Mouse (Mus musculus) Patski (cell line): Measurements from ENCODE around the gene 4930516K23Rik. TPM values are rescaled to one million over a fixed set of nuclear protein-coding genes. Genes with fewer than 3 reads are reported as not detected.

Source experiments
- ATAC-seq: fragments of 100-300 bp; one replicate; pipeline ENCODE4 v1.8.0; 2021
- CTCF ChIA-PET: fragments of 350-600 bp; sonication (Branson Sonifier 250); formaldehyde crosslinking; loops from one replicate; lab custom pipeline; 2022; ENCODE audit warnings: inconsistent platforms; lab: Charles Lee
- POLR2A ChIA-PET: fragments of 350-600 bp; sonication (Branson Sonifier 250); formaldehyde crosslinking; loops from one replicate; lab custom pipeline; 2022; ENCODE audit warnings: antibody characterized with exemption, inconsistent platforms; lab: Charles Lee
- DNase-seq: peaks from one replicate; pipeline ENCODE4 v3.0.0-alpha.2; 2011; ENCODE audit warnings: low read depth, low spot score
- H3K27me3 ChIP-seq: fragments of 371-371 bp; one replicate; pipeline ENCODE4 v1.5.1; 2021
- CTCF ChIP-seq: fragments of 100-300 bp; IDR thresholded peaks from one replicate; pipeline ENCODE4 v1.5.1; 2021
- in situ Hi-C: fragments of 300-500 bp; cut with MboI; formaldehyde crosslinking; loops from 3 replicates; pipeline ENCODE4 v1.11.1; 2018; ENCODE audit warnings: low pct_unique_long_range_greater_than_20kb, mixed read lengths
- polyA plus RNA-seq: library from polyadenylated mRNA; unstranded; gene quantifications from one replicate; pipeline ENCODE4 v1.2.3, GENCODE M21; 2021

Gene 4930516K23Rik
- not detected for polyA plus RNA-seq

DNA sequence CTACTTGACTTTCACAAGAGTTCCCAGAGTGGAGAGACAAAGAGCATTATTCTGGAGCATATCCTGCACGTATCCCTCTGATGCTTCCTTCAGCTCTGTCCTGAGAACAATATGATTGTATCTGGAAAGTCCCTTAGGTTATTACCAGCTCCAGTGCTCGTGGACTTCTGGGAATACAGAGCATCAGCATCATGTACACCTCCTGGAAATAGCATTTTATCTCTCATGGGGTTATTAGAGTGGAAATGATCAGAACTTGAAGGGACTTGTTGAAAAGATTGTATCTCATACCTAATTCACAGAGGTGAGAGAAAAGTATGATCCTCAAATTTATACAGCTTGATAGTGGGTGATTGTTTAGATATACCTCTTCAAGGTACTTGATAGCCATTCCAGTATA is at the start of gene 4930516K23Rik:
TSS of gene 4930516K23Rik (minus strand) at position 101 of the 400 bp plus-strand sequence.
- ATAC-seq (no peak), DNase-seq (no peak)
- ChIA-PET CTCF (no interaction called here), POLR2A (no interaction called here)
- in situ Hi-C loops = no loop called here
- H3K27me3 ChIP-seq = peaks cover 4% of the 10 kb centered on the region
- no peak for TF ChIP-seq CTCF

DNA sequence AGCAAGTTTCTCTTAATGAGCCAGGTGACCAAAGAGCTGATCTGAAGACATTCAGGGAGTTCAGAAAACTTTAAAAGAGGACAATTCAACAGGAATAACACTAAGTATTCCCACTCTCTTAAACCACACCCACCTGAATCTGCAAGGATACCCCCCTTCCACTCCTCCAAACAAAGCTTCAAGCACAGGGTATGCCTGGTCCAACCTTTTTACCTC is 43.4 kb upstream of the 4930516K23Rik start, which contains the start of gene Olfr646:
TSS of gene Olfr646 (plus strand) at position 117 of the 216 bp plus-strand sequence.
- no peak for DNase-seq
- ATAC-seq = no peak
- in situ Hi-C loops = no loop called here
- TF ChIP-seq CTCF = no peak
- no peaks in the 10 kb centered on the region for H3K27me3 ChIP-seq
- CTCF ChIA-PET = no interaction called here
- POLR2A ChIA-PET = no interaction called here

DNA sequence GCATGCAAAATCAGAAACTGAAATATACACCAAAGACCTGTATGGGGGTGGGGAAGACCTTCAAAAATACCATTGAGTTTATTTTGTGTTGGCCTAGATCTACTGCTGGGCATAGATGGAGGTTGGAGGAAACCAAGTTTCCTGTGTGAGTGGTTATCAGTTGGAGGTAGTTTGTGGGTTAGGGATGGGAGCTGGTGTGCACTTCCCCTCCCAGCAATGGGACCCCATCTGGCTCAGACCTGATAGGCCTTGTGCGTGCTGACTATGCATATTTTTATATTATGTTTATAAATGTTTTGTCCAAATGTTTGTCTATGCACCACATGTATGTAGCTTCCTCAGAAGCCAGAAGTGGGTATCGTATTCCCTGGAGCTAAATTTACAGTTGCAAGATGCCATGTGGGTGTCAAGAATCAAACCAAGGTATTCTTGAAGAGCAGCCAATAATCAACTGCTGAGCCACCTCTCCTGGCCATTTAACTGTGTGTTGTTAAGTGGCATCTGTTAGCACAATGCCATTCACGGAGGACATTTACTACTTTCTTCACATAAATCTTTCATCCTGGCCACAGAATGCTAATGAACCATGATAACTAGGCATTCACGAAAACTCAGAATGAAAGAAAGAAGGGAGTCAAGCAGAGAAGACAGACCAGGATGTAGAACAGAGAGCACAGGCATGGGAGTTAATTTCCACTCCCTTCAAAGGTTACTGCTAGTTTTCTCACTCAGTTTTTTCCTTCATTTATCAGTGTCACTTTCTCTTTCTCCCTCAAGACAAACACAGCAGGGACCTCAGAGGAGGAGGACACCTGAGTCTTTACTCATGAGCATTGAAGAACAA is 42.9 kb upstream of the 4930516K23Rik start:
- no peak for ATAC-seq
- DNase-seq = no peak
- no peaks in the 10 kb centered on the region for H3K27me3 ChIP-seq
- no peak for TF ChIP-seq CTCF
- ChIA-PET POLR2A (no interaction called here), CTCF (no interaction called here)
- in situ Hi-C loops = no loop called here

DNA sequence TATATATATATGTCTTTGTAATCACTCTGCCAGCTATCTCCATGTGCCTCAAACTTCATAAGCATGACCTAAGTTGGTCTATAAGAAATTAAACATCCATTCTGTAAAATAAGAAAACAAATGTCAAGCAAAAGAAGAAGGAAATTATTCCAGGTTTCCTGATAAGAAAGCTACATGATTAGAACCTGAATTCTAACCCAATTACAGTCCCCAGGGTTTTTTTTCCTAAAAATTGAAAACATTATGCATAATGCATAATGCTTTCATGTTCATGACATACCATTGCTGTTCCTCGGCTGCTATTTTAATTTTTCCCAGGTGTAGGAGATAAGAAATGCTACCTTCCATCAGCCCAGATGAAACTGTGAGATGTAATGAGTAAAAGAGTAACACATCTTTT is 24.1 kb upstream of the 4930516K23Rik start, which contains the start of gene Olfr645:
TSS of gene Olfr645 (minus strand) at position 101 of the 400 bp plus-strand sequence.
- in situ Hi-C loops = no loop called here
- ATAC-seq (no peak), DNase-seq (no peak)
- CTCF ChIA-PET = interaction anchor here (1.1 kb wide), 1 partner anchor 8 kb away, joined by 3 read pairs; no protein-coding TSS in a partner anchor
- TF ChIP-seq CTCF = no peak
- POLR2A ChIA-PET = no interaction called here
- no peaks in the 10 kb centered on the region for H3K27me3 ChIP-seq

DNA sequence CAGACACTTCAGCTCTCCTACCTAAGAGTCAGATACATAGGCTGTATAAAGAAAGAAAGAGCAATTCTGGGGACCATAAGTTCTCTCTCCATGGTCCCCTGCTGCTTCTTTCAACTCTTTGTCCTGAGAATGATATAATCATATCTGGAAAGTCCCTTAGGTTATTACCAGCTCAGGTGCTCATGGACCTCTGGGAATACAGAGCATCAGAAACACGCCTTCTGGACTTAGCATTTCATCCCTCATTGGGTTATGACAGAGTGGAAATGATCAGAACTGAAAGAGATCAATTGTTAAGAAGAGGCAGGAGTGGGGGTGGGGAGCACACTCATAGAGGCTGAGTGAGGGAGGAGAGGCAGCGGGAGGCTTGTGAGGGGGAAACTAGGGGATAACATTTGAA is 10.5 kb upstream of the 4930516K23Rik start, which contains the start of gene Olfr644:
TSS of gene Olfr644 (minus strand) at position 101 of the 400 bp plus-strand sequence.
- no peak for ATAC-seq
- DNase-seq = no peak
- CTCF ChIA-PET = no interaction called here
- in situ Hi-C loops = no loop called here
- H3K27me3 ChIP-seq = no peaks in the 10 kb centered on the region
- POLR2A ChIA-PET = no interaction called here
- no peak for TF ChIP-seq CTCF

DNA sequence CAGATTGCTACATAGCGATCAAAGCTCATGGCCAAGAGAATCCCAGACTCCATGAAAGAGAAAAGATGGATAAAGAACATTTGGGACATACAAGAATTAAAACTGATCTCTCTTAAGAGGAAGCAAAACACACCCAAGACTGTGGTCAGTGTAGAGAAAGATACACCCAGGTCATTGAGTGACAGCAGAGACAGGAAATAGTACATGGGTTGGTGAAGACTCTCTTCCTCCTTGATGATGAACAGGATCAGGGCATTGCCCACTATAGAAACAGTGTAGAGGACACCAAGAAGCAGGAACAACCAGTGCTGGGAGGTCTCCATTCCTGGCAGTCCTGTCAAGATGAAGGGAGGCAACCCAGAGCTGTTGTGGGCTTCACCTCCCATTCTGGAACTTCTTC is 2.0 kb downstream of the 4930516K23Rik start:
- ChIA-PET POLR2A (no interaction called here), CTCF (no interaction called here)
- TF ChIP-seq CTCF = no peak
- H3K27me3 ChIP-seq = peaks cover 4% of the 10 kb centered on the region
- in situ Hi-C loops = no loop called here
- DNase-seq (no peak), ATAC-seq (no peak)

DNA sequence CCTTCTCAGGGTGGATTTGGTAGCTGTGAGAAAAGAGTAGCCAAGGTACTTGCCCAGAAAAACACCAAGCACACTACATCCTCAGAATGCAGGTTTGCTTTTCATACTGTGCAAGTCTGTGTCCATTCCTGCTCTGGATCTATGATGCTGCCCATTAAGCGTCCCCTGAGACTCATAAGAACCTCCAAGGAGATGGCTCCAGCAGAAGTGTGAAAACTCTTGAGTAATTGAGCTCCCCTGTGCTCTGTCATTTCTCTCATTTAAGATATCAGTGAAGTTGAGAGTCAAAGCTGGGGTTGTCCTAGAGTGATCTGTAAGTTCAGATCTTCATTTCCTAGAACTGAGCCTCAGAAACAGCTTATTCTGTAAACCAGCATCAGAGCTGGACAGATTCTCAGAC is 8.7 kb downstream of the 4930516K23Rik start, which contains the start of gene Olfr642:
TSS of gene Olfr642 (minus strand) at position 101 of the 400 bp plus-strand sequence.
- ChIA-PET POLR2A (no interaction called here), CTCF (interaction anchor here (1.0 kb wide), 1 partner anchor 9 kb away, joined by 3 read pairs; no protein-coding TSS in a partner anchor)
- no peaks in the 10 kb centered on the region for H3K27me3 ChIP-seq
- DNase-seq = no peak
- no peak for TF ChIP-seq CTCF
- in situ Hi-C loops = no loop called here
- ATAC-seq = no peak

DNA sequence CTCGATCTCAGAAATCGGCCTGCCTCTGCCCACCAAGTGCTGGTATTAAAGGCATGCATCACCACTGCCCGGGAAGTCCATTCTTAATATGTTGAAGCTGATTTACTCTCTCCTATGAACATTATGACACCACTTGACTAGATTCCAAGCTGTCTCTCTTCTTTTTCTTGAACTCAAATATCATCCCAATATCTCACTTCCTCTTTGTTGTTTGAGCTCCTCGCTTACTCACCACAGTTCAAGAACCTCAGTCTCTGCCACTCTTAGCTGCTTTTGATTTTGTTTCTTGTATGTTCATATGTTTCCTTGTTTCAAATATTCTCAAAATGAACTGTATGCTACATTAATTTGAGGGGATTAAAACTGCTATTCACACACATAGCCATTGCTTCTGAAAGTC is 10.5 kb downstream of the 4930516K23Rik start:
- POLR2A ChIA-PET = no interaction called here
- CTCF ChIA-PET = no interaction called here
- H3K27me3 ChIP-seq = no peaks in the 10 kb centered on the region
- TF ChIP-seq CTCF = no peak
- in situ Hi-C loops = no loop called here
- no peak for DNase-seq
- ATAC-seq = no peak

DNA sequence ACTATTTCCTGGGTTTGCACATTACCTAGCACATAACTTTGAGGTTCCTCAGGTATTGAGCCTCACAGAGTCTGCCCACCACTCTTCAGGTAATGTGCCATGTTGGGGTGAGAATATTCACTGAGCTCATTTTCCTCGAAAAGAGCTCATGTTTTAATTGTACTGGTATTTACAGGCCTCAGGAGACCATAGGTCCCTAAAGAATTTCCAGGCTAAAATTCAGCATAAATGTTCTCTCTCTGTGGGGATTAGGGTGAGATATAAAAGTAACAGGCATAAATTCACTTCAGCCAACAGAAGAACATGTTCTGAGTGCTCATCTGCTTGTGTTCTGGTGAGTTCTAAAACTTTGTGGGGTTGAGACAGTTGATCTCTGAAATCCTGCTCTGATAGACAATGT is 26.1 kb downstream of the 4930516K23Rik start, which contains the start of gene Olfr641:
TSS of gene Olfr641 (plus strand) at position 301 of the 400 bp plus-strand sequence.
- ChIA-PET POLR2A (no interaction called here), CTCF (interaction anchor here (1.2 kb wide), 1 partner anchor 13 kb away, joined by 3 read pairs; no protein-coding TSS in a partner anchor)
- in situ Hi-C loops = no loop called here
- no peak for TF ChIP-seq CTCF
- ATAC-seq (no peak), DNase-seq (no peak)
- no peaks in the 10 kb centered on the region for H3K27me3 ChIP-seq

DNA sequence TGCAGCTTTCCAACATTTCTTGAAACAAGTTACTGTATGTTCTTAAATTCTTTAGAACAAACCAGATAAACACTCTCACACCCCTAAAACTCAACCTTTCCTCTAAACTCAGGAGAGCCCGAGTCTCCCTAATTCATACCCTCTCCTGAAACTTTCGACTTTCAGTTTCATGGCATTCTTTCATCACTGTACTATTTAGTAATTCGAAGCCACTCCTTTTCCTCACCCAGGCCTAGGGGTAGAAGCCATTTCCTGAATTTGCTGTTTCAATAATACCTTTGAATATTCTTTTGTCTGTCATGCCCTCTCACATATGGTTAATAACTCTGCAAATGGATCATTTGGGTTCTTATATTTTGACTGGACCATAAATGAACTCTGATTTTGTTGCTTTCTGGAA is 34.3 kb downstream of the 4930516K23Rik start:
- TF ChIP-seq CTCF = no peak
- DNase-seq (no peak), ATAC-seq (no peak)
- CTCF ChIA-PET = interaction anchor here (2.2 kb wide), 1 partner anchor 9 kb away, joined by 5 read pairs; no protein-coding TSS in a partner anchor
- in situ Hi-C loops = no loop called here
- POLR2A ChIA-PET = no interaction called here
- H3K27me3 ChIP-seq = no peaks in the 10 kb centered on the region

DNA sequence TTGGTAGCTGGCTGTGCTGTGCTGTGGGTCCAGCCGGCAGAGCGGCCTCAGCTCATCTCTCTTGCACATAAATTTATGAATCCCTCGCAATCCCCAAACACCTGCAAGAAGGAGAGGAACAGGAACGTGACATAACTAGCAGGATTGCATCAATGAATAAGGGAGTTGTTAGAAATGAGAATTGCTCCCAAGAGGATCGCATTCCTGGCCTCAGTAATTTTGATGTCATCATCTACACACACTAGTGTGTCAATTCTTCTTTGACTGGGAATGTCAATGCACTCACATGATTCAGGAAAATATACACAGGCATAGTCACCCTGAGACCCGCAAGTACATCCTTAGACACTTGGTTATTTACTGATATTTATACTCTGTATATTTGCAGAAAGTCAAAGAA is 35.8 kb downstream of the 4930516K23Rik start, which contains the start of gene Olfr640:
TSS of gene Olfr640 (minus strand) at position 101 of the 400 bp plus-strand sequence.
- in situ Hi-C loops = no loop called here
- POLR2A ChIA-PET = no interaction called here
- no peak for DNase-seq

More for the DNA sequence above, 35.8 kb downstream of the 4930516K23Rik start, which contains the start of gene Olfr640:
- CTCF ChIA-PET = interaction anchor here (2.2 kb wide), 1 partner anchor 11 kb away, joined by 5 read pairs; no protein-coding TSS in a partner anchor
- ATAC-seq = no peak
- TF ChIP-seq CTCF = no peak
- H3K27me3 ChIP-seq = no peaks in the 10 kb centered on the region
